Mouse (Mus musculus): Measurements from ENCODE around the gene Rcbtb2.

- TF ChIP-seq GATA1 (IDR thresholded peaks at IDR 0.05; ENCODE audit: low read length) (no peak), TAL1 (IDR thresholded peaks at IDR 0.05; ENCODE audit: low read length) (no peak)
Measured at GRCm38 (mm10) chr14:73226346-73226745, 103.5 kb downstream of the Rcbtb2 start.

Data from erythroblast, embryonic 14.5 days (primary cell).